Mouse (Mus musculus) monocyte, adult 59 days (primary cell): ENCODE data around the gene Ostc. TPM values are rescaled to one million over a fixed set of nuclear protein-coding genes. Genes with fewer than 3 reads are reported as not detected.

Source experiments
- total RNA-seq, 2 experiments: library from RNA; stranded (reverse); gene quantifications; one replicate each; pipeline ENCODE4 v1.2.4; 2023

Ostc gene
- total RNA-seq = 10 to 100 TPM; 68.7 to 71.7 TPM

GRCm38 (mm10) chr3:130708967-130709924, at the start of gene Ostc:
Gene Ostc, minus strand, starts transcription at chr3:130709444.

DNA sequence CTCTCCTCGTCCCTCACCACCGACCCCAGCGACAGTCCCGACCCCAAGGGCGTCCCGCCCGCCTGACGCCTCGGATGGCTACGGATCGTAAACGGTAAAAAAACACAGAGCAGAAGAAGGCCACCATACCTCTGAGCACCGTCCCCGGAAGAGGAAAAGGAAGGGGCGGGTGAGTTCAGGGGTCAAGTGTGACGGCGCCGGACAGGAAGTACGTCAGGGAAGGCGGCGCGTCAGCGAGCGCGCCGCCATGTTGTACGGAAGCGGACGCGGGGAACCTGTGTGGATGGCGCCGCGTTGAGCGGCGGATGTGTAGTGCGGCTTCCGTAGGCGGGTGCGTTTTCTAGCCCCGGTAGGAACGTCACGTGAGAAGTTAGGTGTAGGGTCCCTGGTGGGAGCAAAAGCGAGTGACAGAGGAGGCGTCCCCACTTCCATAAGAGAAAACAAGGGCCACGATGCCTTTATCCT, 21.0 kb upstream of the Ostc start, which contains the start of gene Rpl34:
Gene Rpl34, minus strand, starts transcription at position 210 of the 465 bp plus-strand sequence.

Other genes starting within 250 kb of the Ostc start
- not detected for gene Etnppl, start 92.0 kb downstream of the Ostc start, total RNA-seq
- gene Rpl34, start 21.0 kb upstream of the Ostc start, total RNA-seq = 1,000 to 10,000 TPM; 1,036 to 1,194 TPM